Mouse (Mus musculus): ENCODE data around the gene Tax1bp3.

- TF ChIP-seq MAFK (IDR thresholded peaks at IDR 0.05; ENCODE audit: insufficient replicate concordance, low read length) (no peak), CTCF (conservative IDR thresholded peaks at IDR 0.05 in 1 of 2, IDR thresholded peaks at IDR 0.05 in 1 of 2; ENCODE audit: low read depth in 2 of 2, low read length in 2 of 2) (no peak), ZNF384 (IDR thresholded peaks at IDR 0.05; ENCODE audit: low read depth, low read length) (no peak), USF1 (IDR thresholded peaks at IDR 0.05; ENCODE audit: low read depth, low read length) (no peak), POLR2A (IDR thresholded peaks at IDR 0.05; ENCODE audit: low read depth, low read length) (no peak), EP300 (IDR thresholded peaks at IDR 0.05; ENCODE audit: low read length) (no peak)
Measured at GRCm38 (mm10) chr11:73144261-73144681, 32.6 kb upstream of the Tax1bp3 start.
